Mouse (Mus musculus) heart, embryonic 14.5 days (tissue): ENCODE data around the gene Ptpn13. TPM values are rescaled to one million over a fixed set of nuclear protein-coding genes. Genes with fewer than 3 reads are reported as not detected.

Experiments used
- ATAC-seq: fragments of 200-750 bp; cut with Nextera tagmentation; 2 replicates; pipeline ENCODE4 v1.8.0; 2017; ENCODE audit warnings: low read depth, moderate TSS enrichment; ENCODE audit not compliant: insufficient number of reproducible peaks, insufficient read depth, low FRiP score
- H3K27ac ChIP-seq, 2 experiments: fragments of 200-500 bp in 1 of 2; fragments of 300-500 bp in 1 of 2; sonication (generic) in 1 of 2; replicated peaks in 1 of 2; 2 replicates each; pipeline ENCODE4 v1.5.1; 2012 to 2014; ENCODE audit warnings: low read depth in 2 of 2, low read length in 2 of 2, control low read depth in 1 of 2, mild to moderate bottlenecking in 1 of 2, mixed read lengths in 1 of 2; ENCODE audit not compliant: control insufficient read depth in 1 of 2, insufficient read depth in 1 of 2
- H3K27me3 ChIP-seq: fragments of 300-500 bp; sonication (generic); 2 replicates; pipeline ENCODE4 v1.6.1; 2014; ENCODE audit warnings: mild to moderate bottlenecking, low read length, control low read depth; ENCODE audit not compliant: control insufficient read depth, insufficient read depth
- H3K36me3 ChIP-seq: fragments of 300-500 bp; sonication (generic); 2 replicates; pipeline ENCODE4 v1.6.1; 2014; ENCODE audit warnings: mild to moderate bottlenecking, control low read depth, low read length, mixed read lengths; ENCODE audit not compliant: control insufficient read depth, insufficient read depth
- H3K4me1 ChIP-seq, 2 experiments: fragments of 200-500 bp in 1 of 2; fragments of 300-500 bp in 1 of 2; sonication (generic) in 1 of 2; 2 replicates each; pipeline ENCODE4 v1.6.1; 2012 to 2014; ENCODE audit warnings: low read length in 2 of 2, control low read depth in 1 of 2, mixed read lengths in 1 of 2; ENCODE audit not compliant: control insufficient read depth in 2 of 2, insufficient read depth in 2 of 2
- H3K4me2 ChIP-seq: fragments of 300-500 bp; sonication (generic); 2 replicates; pipeline ENCODE4 v1.6.1; 2014; ENCODE audit warnings: mild to moderate bottlenecking, low read length
- H3K4me3 ChIP-seq, 2 experiments: fragments of 200-500 bp in 1 of 2; fragments of 300-500 bp in 1 of 2; sonication (generic) in 1 of 2; 2 replicates each; pipeline ENCODE4 v1.5.1; 2012 to 2014; ENCODE audit warnings: low read length in 2 of 2, mild to moderate bottlenecking in 2 of 2, control low read depth in 1 of 2, low read depth in 1 of 2, moderate library complexity in 1 of 2; ENCODE audit not compliant: control insufficient read depth in 1 of 2, insufficient read depth in 1 of 2
- H3K9ac ChIP-seq: fragments of 300-500 bp; sonication (generic); 2 replicates; pipeline ENCODE4 v1.6.1; 2014; ENCODE audit warnings: mild to moderate bottlenecking, low read length
- H3K9me3 ChIP-seq: fragments of 300-500 bp; sonication (generic); 2 replicates; pipeline ENCODE4 v1.6.1; 2016; ENCODE audit warnings: low read length, control low read depth; ENCODE audit not compliant: control insufficient read depth
- WGBS: fragments of 180-500 bp; shearing (Covaris S2); extraction: QIAGEN DNeasy Blood & Tissue Kit; methylation state at CpG from one replicate; pipeline ENCODE4 v1.1.7; 2014; 5-methylcytosine and 5-hydroxymethylcytosine counted together
- polyA plus RNA-seq: library from polyadenylated mRNA; unstranded; fragments of >200 nt; fragmentation: Nextera tagmentation; extraction: Ambion mirVana; gene quantifications from 2 replicates; pipeline ENCODE4 v1.2.1, GENCODE M21; 2014

The Ptpn13 gene
- polyA plus RNA-seq, 1 experiment from 2014 or later = 9.3 TPM

DNA sequence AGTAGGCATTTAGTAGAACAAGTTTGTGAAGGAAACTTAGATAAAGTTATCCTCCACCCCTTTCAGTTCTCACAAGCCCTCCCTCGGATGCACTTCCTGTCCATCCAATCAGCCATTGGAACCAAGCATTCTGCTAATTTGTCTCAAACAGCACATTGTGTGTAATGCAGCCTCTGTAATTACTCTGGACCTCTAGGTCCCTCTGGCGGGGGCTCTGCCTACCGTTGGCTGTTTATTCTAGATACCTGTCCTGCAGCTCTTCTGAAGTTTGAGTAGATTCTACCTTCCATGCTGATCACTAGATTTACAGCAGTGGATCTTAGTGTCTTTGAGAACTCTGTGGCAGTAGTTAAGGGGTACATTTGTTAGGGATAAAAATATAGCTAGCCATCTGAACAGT lies 109.5 kb downstream of the Ptpn13 start:
- no peak for ATAC-seq
- no peak overlapping the region for H3K9ac ChIP-seq
- no peaks in the 10 kb centered on the region for H3K27me3 ChIP-seq
- no peak overlapping the region for H3K4me2 ChIP-seq
- H3K36me3 ChIP-seq = peaks cover 18% of the 10 kb centered on the region
- no peak overlapping the region for H3K4me3 ChIP-seq
- H3K27ac ChIP-seq = no peak overlapping the region
- 69% methylated on average over 3 of the region's 3 CpGs for WGBS
- H3K4me1 ChIP-seq = 0 out of 4 replicates have a peak, but pooled peaks cover 0 to 4% of the 10 kb centered on the region in 2 experiments
- no peaks in the 10 kb centered on the region for H3K9me3 ChIP-seq

DNA sequence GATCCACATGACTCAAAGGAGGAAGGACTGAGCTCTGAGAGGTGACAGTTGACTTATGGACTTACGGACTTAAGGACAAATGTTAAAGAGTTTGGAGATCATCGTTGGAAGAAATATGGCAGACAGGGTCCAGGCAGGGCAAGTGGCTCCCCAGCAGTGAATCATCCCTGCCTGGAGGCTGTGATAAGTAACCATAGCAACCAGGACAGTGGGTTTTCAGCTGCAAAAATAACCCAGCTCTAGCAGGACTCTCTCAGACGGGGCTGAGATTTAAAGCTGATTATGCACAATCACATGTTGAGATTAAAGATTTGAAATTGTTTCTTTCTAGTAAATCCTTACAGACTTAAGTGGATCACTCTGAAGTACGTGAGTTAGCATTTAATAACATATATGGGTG lies 112.4 kb downstream of the Ptpn13 start:
- no peaks in the 10 kb centered on the region for H3K9me3 ChIP-seq
- H3K9ac ChIP-seq = no peak overlapping the region
- peaks cover 16% of the 10 kb centered on the region; the same call in 1 of the 2 replicates for H3K36me3 ChIP-seq
- no peak for ATAC-seq
- H3K4me1 ChIP-seq = no peaks in the 10 kb centered on the region
- H3K4me3 ChIP-seq = no peak overlapping the region
- WGBS = 67% methylated on average over 4 of the region's 4 CpGs
- H3K27ac ChIP-seq = no peak overlapping the region
- no peak overlapping the region for H3K4me2 ChIP-seq
- H3K27me3 ChIP-seq = no peaks in the 10 kb centered on the region

DNA sequence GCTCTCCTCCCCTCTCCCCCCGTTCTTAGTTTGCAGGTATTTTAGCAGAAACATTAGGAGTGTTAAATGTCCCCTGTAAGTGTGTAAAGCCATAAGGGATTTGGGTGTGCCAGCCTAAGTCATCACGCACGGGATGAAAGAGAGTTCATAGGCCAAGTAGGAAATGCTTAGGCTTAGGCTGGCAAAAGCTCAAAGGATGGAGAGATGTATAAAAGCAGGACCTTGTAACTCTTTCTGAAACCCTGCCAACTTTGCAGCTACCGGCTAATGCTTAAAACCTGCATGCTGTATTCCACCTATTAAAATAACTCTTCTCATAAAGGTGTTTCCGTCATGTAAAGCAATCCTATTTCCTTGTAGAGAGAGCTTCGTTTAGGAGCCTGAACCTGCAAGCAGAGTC lies 115.6 kb downstream of the Ptpn13 start:
- WGBS = 81% methylated on average over 6 of the region's 6 CpGs
- Histone ChIP-seq H3K9me3 (no peaks in the 10 kb centered on the region), H3K4me1 (no peaks in the 10 kb centered on the region), H3K9ac (no peak overlapping the region), H3K36me3 (peaks cover 10% of the 10 kb centered on the region; the same call in 1 of the 2 replicates), H3K27ac (no peak overlapping the region), H3K4me3 (no peak overlapping the region), H3K27me3 (no peaks in the 10 kb centered on the region), H3K4me2 (no peak overlapping the region)
- ATAC-seq = no peak

DNA sequence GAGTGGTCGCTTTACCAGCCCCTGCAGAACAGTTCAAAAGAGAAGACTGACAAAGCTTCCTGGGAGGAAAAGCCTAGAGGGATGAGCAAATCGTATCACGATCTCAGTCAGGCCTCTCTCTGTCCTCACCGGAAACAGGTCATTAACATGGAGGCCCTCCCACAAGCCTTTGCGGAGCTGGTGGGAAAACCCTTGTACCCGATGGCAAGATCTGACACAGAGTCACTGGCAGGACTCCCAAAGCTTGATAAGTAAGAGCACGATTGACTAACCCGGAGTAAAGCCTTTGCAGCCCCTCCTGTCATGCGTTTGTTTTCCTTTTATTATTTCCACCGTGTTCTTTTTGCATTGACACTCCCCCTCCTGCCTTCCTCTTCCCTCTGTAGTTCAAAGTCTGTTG lies 116.1 kb downstream of the Ptpn13 start:
- H3K36me3 ChIP-seq = peaks cover 10% of the 10 kb centered on the region; the same call in 1 of the 2 replicates
- H3K4me1 ChIP-seq = no peaks in the 10 kb centered on the region
- ATAC-seq = no peak
- no peaks in the 10 kb centered on the region for H3K27me3 ChIP-seq
- no peaks in the 10 kb centered on the region for H3K9me3 ChIP-seq
- no peak overlapping the region for H3K9ac ChIP-seq
- H3K4me2 ChIP-seq = no peak overlapping the region
- H3K4me3 ChIP-seq = no peak overlapping the region
- 67% methylated on average over 10 of the region's 10 CpGs for WGBS
- 0 out of 4 replicates have a peak overlapping the region, but pooled peaks of 1 of the 2 experiments have one; percentile 2 for H3K27ac ChIP-seq

DNA sequence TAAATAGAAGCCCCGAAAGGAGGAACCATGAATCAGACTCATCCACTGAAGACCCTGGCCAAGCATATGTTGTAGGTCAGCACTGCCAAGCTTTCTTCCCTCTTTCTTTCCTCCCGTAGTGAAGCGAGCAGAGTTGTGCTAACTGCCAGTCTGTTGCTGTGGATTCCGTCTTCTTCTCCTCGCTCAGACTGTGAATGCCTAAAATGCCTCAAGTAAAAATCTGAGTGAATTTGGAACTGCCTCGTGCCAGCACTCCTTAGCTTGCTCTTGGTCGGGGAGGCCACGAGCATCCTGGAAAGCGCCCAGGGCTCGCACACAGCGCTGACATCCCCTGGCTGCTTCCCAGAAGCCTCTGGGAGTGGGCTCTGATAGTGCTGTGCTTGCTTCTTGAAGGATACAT lies 116.5 kb downstream of the Ptpn13 start:
- Histone ChIP-seq H3K27ac (0 out of 4 replicates have a peak overlapping the region, but pooled peaks of 1 of the 2 experiments have one; percentile 2), H3K36me3 (peaks cover 10% of the 10 kb centered on the region; the same call in 1 of the 2 replicates), H3K27me3 (no peaks in the 10 kb centered on the region), H3K4me2 (no peak overlapping the region), H3K4me3 (no peak overlapping the region), H3K4me1 (no peaks in the 10 kb centered on the region), H3K9me3 (no peaks in the 10 kb centered on the region), H3K9ac (no peak overlapping the region)
- WGBS = 74% methylated on average over 11 of the region's 11 CpGs
- ATAC-seq = no peak; the same call in 1 of the 2 replicates

DNA sequence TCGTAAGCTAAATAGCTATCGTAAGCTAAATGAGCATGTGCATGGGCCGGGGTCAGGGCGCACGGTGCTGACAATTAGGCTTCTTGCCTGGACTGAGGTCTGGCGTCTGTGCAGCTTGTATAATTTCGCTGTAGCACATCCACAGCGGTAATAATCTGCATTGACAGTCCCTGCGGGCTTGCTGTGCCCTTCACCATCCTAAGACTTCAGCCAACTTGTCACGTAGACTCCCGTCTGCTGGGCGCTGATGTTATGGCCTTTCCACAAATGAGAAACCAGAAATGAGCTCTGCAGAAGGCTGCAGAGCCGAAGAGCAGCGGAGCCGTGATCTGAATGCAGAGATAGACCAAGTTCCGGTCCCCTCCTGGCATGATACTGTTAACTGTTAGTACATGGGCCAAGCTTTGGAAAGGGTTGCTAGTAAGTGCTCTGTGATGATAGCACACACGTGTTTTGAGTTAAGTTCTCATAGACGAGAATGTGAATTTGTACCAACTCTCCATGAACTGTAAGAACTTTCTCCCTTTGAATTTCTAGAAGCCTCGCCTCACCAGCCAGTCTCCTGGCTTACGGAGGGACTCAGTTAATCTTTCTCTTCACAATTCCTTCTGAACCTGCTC lies 120.5 kb downstream of the Ptpn13 start:
- no peak for ATAC-seq
- H3K4me1 ChIP-seq = no peaks in the 10 kb centered on the region
- no peak overlapping the region for H3K9ac ChIP-seq
- no peaks in the 10 kb centered on the region for H3K9me3 ChIP-seq
- no peak overlapping the region for H3K4me3 ChIP-seq
- H3K36me3 ChIP-seq = peaks cover 9% of the 10 kb centered on the region; the same call in 1 of the 2 replicates
- H3K4me2 ChIP-seq = no peak overlapping the region
- H3K27me3 ChIP-seq = no peaks in the 10 kb centered on the region
- 87% methylated on average over 20 of the region's 20 CpGs for WGBS
- no peak overlapping the region for H3K27ac ChIP-seq

DNA sequence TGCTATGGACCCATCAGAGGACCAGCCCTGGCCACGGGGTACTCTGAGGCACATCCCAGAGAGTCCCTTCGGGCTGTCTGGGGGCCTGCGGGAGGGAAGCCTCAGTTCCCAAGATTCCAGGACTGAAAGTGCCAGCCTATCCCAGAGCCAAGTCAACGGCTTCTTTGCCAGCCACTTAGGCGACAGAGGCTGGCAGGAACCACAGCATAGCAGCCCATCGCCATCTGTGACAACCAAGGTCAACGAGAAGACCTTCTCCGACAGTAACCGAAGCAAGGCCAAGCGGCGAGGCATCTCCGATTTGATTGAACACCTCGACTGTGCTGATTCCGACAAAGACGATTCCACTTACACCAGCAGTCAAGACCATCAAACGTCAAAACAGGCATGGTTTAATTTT lies 129.8 kb downstream of the Ptpn13 start:
- Histone ChIP-seq H3K27ac (no peak overlapping the region), H3K4me1 (no peaks in the 10 kb centered on the region), H3K9ac (no peak overlapping the region), H3K9me3 (no peaks in the 10 kb centered on the region), H3K36me3 (peaks cover 72% of the 10 kb centered on the region), H3K4me3 (no peak overlapping the region), H3K27me3 (no peaks in the 10 kb centered on the region), H3K4me2 (no peak overlapping the region)
- ATAC-seq = no peak
- WGBS = 91% methylated on average over 16 of the region's 16 CpGs

DNA sequence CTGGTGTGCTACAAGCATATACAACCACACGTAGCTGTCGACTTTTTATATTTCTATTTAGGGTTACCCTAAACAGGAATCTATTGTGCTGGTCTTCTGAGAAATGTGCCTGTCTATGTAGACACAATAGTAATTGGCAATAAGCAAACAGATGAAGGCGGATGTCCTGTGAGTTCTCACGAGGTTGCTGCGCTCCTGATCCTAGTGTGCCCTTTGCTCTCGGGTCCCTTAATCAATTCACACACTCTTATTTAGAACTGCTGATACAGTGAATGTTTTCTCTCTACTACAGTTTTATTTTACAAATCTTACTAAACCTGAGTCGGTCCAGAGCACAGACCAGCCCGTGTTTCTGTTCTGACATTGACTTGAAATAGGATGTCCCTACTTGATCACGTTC lies 135.6 kb downstream of the Ptpn13 start:
- WGBS = 94% methylated on average over 9 of the region's 9 CpGs
- H3K4me2 ChIP-seq = no peak overlapping the region
- no peaks in the 10 kb centered on the region for H3K4me1 ChIP-seq
- no peaks in the 10 kb centered on the region for H3K27me3 ChIP-seq
- no peak overlapping the region for H3K27ac ChIP-seq
- peaks cover 94% of the 10 kb centered on the region for H3K36me3 ChIP-seq
- H3K9ac ChIP-seq = no peak overlapping the region
- no peaks in the 10 kb centered on the region for H3K9me3 ChIP-seq
- no peak overlapping the region for H3K4me3 ChIP-seq
- no peak for ATAC-seq
